ENCODE assay signal across 8 mouse cellular contexts in the genomic region with DNA sequence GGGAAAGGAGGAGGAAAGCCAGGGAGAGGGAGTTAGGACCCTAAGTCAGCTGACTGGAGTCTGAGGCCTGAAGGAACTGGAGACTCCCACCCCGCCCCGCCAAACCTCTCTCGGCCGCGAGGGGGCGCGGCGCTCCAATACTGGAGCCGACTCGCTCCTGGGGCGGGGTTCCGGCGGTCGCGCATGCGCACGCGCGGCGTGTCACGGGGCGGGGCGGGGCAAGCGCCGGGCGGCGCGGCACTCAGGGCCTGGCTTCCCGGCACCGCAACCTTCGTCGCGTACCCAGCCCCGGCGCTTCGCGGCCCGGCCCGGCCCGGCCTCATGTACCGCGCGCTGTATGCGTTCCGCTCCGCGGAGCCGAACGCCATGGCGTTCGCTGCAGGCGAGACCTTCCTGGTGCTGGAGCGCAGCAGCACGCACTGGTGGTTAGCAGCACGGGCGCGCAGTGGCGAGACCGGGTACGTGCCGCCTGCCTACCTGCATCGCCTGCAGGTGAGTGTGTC. TPM values are rescaled to one million over a fixed set of nuclear protein-coding genes. Genes with fewer than 3 reads are reported as not detected.
A peak's percentile ranks its signal among the peaks of the same experiment; 100 is the strongest.
DNase-seq lines count a peak whose midpoint lies in the region; ATAC-seq and TF ChIP-seq lines count a peak whose summit lies in the region.

A gene (plus strand): TSS at position 206 of the 503 bp plus-strand sequence.

- H3K9me3 ChIP-seq in forebrain, embryonic 10.5 days, result no peaks in the 10 kb centered on the region
- no peaks in the 10 kb centered on the region for H3K9me3 ChIP-seq in heart, embryonic 14.5 days (ENCODE audit: control insufficient read depth, low read length)
- no peaks in the 10 kb centered on the region for H3K9me3 ChIP-seq in liver, embryonic 11.5 days (ENCODE audit: control insufficient read depth, low read length)

- ATAC-seq in CD4-positive, CD25-positive, alpha-beta regulatory T cell, adult 4 months, result peak; percentile 88
- ATAC-seq in heart, embryonic 14.5 days (ENCODE audit: insufficient number of reproducible peaks, insufficient read depth, low FRiP score, low read depth), result peak; percentile 85
- peak; percentile 84 for ATAC-seq in liver, embryonic 11.5 days (replicated peaks; ENCODE audit: low FRiP score)

- peak within 1 kb of the TSS; percentile 90 for H3K9ac ChIP-seq in heart, embryonic 14.5 days (ENCODE audit: low read length)
- peak within 1 kb of the TSS; percentile 90 for H3K9ac ChIP-seq in liver, embryonic 11.5 days (ENCODE audit: low read depth, low read length)

- TF ChIP-seq POLR2A in myocyte (IDR thresholded peaks at IDR 0.05; ENCODE audit: insufficient read length, low read depth), result peak; percentile 96

- H3K27me3 ChIP-seq in forebrain, embryonic 10.5 days (ENCODE audit: poor library complexity, severe bottlenecking), result no peaks in the 10 kb centered on the region
- H3K27me3 ChIP-seq in heart, embryonic 14.5 days (ENCODE audit: control insufficient read depth, insufficient read depth, low read length), result no peaks in the 10 kb centered on the region
- no peaks in the 10 kb centered on the region for H3K27me3 ChIP-seq in liver, embryonic 11.5 days (replicated peaks; ENCODE audit: control insufficient read depth, insufficient read depth, low read length)
- no peaks in the 10 kb centered on the region for H3K27me3 ChIP-seq in myocyte (ENCODE audit: control insufficient read depth, insufficient read depth, insufficient read length)

- peak within 1 kb of the TSS; percentile 87 for H3K27ac ChIP-seq in forebrain, embryonic 10.5 days
- peak within 1 kb of the TSS; percentile 41 to 74; a peak in 2 of 4 replicates for H3K27ac ChIP-seq in heart, embryonic 14.5 days (replicated peaks in 1 of 2; ENCODE audit: control insufficient read depth in 1 of 2, insufficient read depth in 1 of 2, low read depth in 2 of 2, low read length in 2 of 2)
- H3K27ac ChIP-seq in liver, embryonic 11.5 days (ENCODE audit: low read depth, low read length), result peak within 1 kb of the TSS; percentile 84

- peak within 1 kb of the TSS; percentile 82 for H3K4me2 ChIP-seq in heart, embryonic 14.5 days (ENCODE audit: low read length)
- H3K4me2 ChIP-seq in liver, embryonic 11.5 days, result peak within 1 kb of the TSS; percentile 91
- H3K4me2 ChIP-seq in myocyte (ENCODE audit: low read depth), result peak within 1 kb of the TSS; percentile 96

- H3K36me3 ChIP-seq in forebrain, embryonic 10.5 days (replicated peaks), result peaks cover 74% of the 10 kb centered on the region
- peaks cover 63% of the 10 kb centered on the region for H3K36me3 ChIP-seq in heart, embryonic 14.5 days (ENCODE audit: control insufficient read depth, insufficient read depth, low read length)
- peaks cover 24% of the 10 kb centered on the region for H3K36me3 ChIP-seq in liver, embryonic 11.5 days (ENCODE audit: control insufficient read depth, insufficient read depth, low read length)
- H3K36me3 ChIP-seq in myocyte (ENCODE audit: control insufficient read depth, insufficient read depth), result peaks cover 22% of the 10 kb centered on the region

- peak; percentile 89 for DNase-seq in c-Kit-positive CD71-negative TER-119-negative erythroid progenitor cells, embryonic 14.5 days (ENCODE audit: low read depth)
- peak; percentile 91 for DNase-seq in forebrain, embryonic 10.5 days (ENCODE audit: extremely low spot score, low spot score)
- peak; percentile 98 for DNase-seq in kidney, postnatal 10 days
- peak; percentile 91 for DNase-seq in liver, embryonic 11.5 days (ENCODE audit: low spot score)
- DNase-seq in spleen, postnatal 4 days (ENCODE audit: low spot score in 2 of 2), result peak; percentile 98 to 100

- peak within 1 kb of the TSS; percentile 61 for H3ac ChIP-seq in myocyte (ENCODE audit: control insufficient read depth, insufficient read length)

- WGBS in forebrain, embryonic 10.5 days, result under 1% methylated on average over 61 of the region's 62 CpGs
- WGBS in heart, embryonic 14.5 days, result under 1% methylated on average over 58 of the region's 62 CpGs
- under 1% methylated on average over 62 of the region's 62 CpGs for WGBS in liver, embryonic 11.5 days

- no peaks in the 10 kb centered on the region for H3K79me2 ChIP-seq in myocyte (ENCODE audit: control insufficient read depth, insufficient read depth)

- peak within 1 kb of the TSS; percentile 83 for H3K4me3 ChIP-seq in forebrain, embryonic 10.5 days
- peak within 1 kb of the TSS; percentile 53 to 74 for H3K4me3 ChIP-seq in heart, embryonic 14.5 days (ENCODE audit: control insufficient read depth in 1 of 2, insufficient read depth in 1 of 2, low read depth in 1 of 2, low read length in 2 of 2)
- H3K4me3 ChIP-seq in liver, embryonic 11.5 days (ENCODE audit: low read depth, low read length), result peak within 1 kb of the TSS; percentile 76
- peak within 1 kb of the TSS; percentile 34 for H3K4me3 ChIP-seq in myocyte

- peaks cover 25% of the 10 kb centered on the region for H3K4me1 ChIP-seq in forebrain, embryonic 10.5 days
- H3K4me1 ChIP-seq in heart, embryonic 14.5 days (ENCODE audit: control insufficient read depth in 2 of 2, insufficient read depth in 2 of 2, low read length in 2 of 2), result peaks cover 16 to 42% of the 10 kb centered on the region in 2 experiments
- H3K4me1 ChIP-seq in liver, embryonic 11.5 days (replicated peaks; ENCODE audit: control insufficient read depth, insufficient read depth, low read length), result peaks cover 39% of the 10 kb centered on the region

TF ChIP-seq in myocyte, 11 proteins besides CTCF, POLR2A, EP300 and RAD21:
- TF ChIP-seq SRF (IDR thresholded peaks at IDR 0.05; ENCODE audit: control insufficient read depth, insufficient read length, low read depth) (no peak), USF1 (IDR thresholded peaks at IDR 0.05; ENCODE audit: low read depth) (no peak), TCF3 (IDR thresholded peaks at IDR 0.05; ENCODE audit: insufficient read length, low read depth) (no peak), E2F4 (IDR thresholded peaks at IDR 0.05; ENCODE audit: insufficient read depth) (peak; percentile 34), TCF12 (IDR thresholded peaks at IDR 0.05; ENCODE audit: insufficient read depth, poor library complexity, severe bottlenecking) (no peak), POLR2AphosphoS2 (IDR thresholded peaks at IDR 0.05; ENCODE audit: insufficient read length, low read depth) (peak; percentile 97), REST (IDR thresholded peaks at IDR 0.05; ENCODE audit: insufficient read depth, insufficient read length) (no peak), CEBPB (IDR thresholded peaks at IDR 0.05; ENCODE audit: insufficient read depth, poor library complexity, severe bottlenecking) (no peak), MYOG (IDR thresholded peaks at IDR 0.05; ENCODE audit: control insufficient read depth in 1 of 3, insufficient read depth in 1 of 3, insufficient read length in 2 of 3, low read depth in 2 of 3) (no peak), MAX (IDR thresholded peaks at IDR 0.05; ENCODE audit: low read depth) (no peak), MYOD1 (IDR thresholded peaks at IDR 0.05; ENCODE audit: control insufficient read depth in 1 of 3, insufficient read length in 2 of 3, low read depth in 2 of 3) (peak in 1 of 3 experiments; percentile 5)

RNA-seq across cellular contexts. Expression of the gene that starts here (rescaled TPM):
- 1 to 10 TPM; 7.5 to 7.8 TPM for polyA plus RNA-seq in CD4-positive, CD25-positive, alpha-beta regulatory T cell, adult 4 months (2017; shearing (Covaris generic))
- 14.1 and 18.8 TPM in 2 replicates for polyA plus RNA-seq in forebrain, embryonic 10.5 days (2016; fragmentation: Nextera tagmentation; extraction: Ambion mirVana)
- polyA plus RNA-seq in heart, embryonic 14.5 days (2014; fragmentation: Nextera tagmentation; extraction: Ambion mirVana), result 8.5 and 10.5 TPM in 2 replicates
- 8.8 and 16.2 TPM in 2 replicates for polyA plus RNA-seq in liver, embryonic 11.5 days (2014; fragmentation: Nextera tagmentation; extraction: Ambion mirVana)
- 5.9 TPM for polyA plus RNA-seq in myocyte (2012; fragmentation: generic; extraction: Trizol)

Comparison
In these comparisons a context has a peak if more than half of its experiments do, and no peak if none do; other contexts are left out.
1. Peak in every context shown above with its lines: DNase-seq, ATAC-seq, H3K4me3 ChIP-seq and H3K27ac ChIP-seq.